Mouse (Mus musculus): ENCODE data around the gene Dhx30.
A peak's percentile ranks its signal among the peaks of the same experiment; 100 is the strongest.
"Not testable (repeated sequence)": the region's sequence is repeated elsewhere in the genome, so short reads cannot be mapped to it uniquely, and the experiment has no call there.

The Dhx30 gene

DNA sequence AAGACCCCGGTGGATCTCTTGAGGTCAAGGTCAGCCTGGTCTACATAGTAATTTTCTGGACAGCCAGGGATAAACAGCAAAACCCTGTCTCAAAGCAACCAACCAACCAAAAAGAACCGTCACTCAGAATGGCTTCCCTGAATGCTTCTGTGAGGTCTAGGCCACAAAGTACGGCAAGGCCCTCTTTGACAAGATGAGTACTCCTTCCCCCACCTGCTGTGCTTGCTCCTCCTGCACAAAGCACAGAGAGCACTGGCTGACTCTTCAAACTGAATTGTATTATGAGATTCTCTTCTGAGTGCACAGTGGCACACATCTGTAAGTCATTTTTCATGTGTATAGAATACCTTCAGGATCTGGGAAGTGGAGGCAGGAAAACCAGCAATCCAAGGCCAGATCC lies 19.8 kb downstream of the Dhx30 start:
- DNase-seq (ENCODE audit: low read depth, low spot score): no peak

- DNase-seq (ENCODE audit: low read depth, low spot score): no peak
These were observed 22.9 kb downstream of the Dhx30 start for GRCm38 (mm10) chr9:110094761-110095160.

DNA sequence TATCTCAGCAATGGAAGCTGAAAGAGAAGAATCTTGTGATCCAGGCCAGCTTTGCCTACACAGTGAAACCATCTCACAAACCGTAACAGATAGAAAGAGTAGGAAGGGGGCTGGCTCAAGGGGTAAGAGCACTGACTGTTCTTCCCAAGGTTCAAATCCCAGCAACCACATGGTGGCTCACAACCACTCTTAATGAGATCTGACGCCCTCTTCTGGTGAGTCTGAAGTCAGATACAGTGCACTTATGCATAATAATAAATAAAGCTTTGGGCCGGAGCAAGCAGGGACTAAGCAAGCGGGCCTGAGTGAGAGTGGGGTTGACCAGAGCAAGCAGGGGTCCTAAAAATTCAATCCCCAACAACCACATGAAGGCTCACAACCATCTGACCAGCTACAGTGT lies 24.3 kb downstream of the Dhx30 start:
- DNase-seq (ENCODE audit: low read depth, low spot score): no peak

DNA sequence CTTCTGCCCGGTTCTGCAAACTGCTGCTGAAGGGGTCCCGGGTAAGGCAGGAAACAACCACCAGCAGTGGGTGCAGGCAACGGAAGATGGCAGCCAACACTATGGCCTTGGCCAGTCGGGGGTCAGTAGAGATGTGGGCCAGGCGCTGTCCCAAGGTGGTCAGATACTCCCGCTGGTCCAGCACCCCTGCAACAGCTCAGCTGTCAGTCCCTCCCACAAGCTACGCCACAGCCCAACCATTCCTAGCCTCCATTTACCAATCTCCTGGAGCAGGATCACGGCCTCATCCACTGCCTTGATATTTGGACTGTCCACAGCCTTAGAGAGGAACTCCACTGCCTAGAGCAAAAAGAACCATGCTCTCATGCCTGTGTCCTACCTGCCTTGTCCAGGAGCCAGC lies 31.9 kb downstream of the Dhx30 start:
- no peak for DNase-seq (ENCODE audit: low read depth, low spot score)

DNA sequence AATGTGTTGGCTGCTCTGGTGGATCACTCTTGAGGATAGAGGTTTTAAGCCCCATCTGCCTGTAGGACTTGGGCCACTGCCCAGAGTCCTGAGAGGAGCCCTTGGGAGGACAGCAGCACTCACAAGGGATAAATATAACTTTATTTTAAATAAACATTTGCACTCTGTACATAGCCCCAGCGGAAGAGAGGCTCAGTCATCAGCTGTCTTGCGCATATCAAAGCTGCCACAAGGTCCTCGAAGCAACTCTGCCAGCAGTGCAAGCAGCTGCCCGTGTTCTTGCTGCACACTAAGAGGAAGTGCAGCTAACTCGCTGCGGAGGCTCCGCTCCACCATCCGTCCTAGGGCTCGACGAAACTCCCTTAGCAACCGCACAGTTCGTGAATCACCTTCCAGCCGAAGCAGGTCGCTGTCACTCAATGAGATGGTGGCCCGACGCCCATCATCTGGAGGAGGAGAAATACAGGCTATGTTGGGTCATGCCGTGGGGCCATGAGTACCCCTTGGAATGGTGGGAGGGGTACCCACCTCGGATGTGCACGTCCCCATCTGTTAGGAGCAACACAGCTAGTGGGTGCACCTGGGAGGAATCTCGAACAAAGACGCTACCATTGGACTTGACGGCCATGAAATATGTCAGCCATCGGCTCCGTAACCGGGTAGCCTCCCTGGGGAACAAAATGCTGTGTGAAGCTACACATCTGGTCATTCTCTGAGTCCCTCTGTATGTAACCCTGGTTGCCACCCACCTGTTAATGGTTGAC lies 33.2 kb downstream of the Dhx30 start:
- DNase-seq (ENCODE audit: low read depth, low spot score): no peak

GRCm38 (mm10) chr9:110081066-110081465 lies 36.6 kb downstream of the Dhx30 start:
- DNase-seq (ENCODE audit: low read depth, low spot score): no peak

DNA sequence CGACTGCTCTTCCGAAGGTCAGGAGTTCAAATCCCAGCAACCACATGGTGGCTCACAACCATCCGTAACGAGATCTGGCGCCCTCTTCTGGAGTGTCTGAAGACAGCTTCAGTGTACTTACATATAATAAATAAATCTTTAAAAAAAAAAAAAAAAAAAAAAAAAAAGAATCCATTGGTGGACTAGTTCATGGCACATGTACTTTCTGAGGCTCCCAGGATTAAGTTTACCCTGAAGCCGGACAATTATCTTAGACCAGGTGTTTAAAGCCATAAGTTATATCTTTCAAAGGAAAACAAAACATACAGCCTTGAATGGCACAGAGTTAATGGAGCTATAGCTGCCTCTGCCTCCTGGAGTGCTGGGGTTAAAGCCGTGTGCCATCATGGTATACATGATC lies 41.2 kb downstream of the Dhx30 start:
- DNase-seq (ENCODE audit: low read depth, low spot score): not testable (repeated sequence)

DNA sequence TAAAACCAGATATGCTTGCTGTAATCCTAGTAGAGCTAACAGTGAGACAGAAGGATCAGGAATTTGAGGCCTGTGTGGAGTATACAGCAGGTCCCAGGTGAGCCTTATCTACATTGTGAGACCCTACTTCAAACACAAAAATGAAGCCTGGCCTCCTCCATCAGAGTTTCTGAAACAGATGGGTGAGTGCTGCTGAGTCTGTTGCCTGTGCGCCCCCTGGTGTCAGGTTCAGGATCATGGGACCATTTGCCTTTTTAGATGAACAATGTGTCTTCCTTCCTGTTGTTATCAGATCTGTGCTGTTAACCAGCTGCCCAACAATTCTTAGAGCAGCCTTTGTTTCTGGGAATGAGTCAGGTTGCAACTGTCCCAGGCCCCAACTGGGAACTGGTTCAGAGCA lies 45.8 kb downstream of the Dhx30 start:
- DNase-seq (ENCODE audit: low read depth, low spot score): peak; percentile 58

DNA sequence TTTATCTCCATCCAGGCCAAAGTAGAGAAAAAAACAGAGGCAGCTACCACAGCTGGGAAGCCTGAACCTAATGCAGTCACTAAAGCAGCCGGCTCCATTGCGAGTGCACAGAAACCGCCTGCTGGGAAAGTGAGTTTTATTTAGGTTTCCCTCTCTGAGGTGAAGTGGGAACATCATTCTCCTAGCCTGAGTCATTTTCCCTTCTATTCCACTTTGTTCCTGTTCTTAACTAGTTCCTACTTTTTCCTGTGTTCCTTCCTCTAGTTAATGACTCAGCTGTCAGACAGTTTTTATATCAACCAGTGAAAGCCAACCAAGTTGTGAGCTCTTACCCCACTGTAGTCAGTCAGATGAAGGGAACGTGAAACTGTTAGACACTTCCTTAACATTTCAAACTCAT lies 46.6 kb downstream of the Dhx30 start:
- no peak for DNase-seq (ENCODE audit: low read depth, low spot score)

DNA sequence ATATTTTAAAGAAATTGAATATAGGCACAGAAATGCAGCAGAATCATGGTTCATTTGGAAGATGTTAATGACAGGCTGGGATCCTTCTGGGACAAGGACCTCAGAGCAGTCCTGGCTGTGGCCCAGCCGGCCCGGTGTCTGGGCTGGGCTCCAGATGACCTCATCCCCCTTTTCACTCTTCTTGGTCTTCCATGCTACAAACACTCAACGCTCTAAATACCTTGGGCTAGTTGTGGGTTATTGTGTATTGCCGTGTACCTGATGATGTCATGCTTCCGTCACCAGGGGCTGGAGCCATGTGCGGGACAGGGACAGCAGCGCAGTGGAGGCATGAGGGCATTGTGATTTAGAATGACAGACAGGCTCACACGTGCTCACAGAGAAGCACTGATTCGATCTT lies 47.3 kb downstream of the Dhx30 start:
- DNase-seq (ENCODE audit: low read depth, low spot score): no peak

DNA sequence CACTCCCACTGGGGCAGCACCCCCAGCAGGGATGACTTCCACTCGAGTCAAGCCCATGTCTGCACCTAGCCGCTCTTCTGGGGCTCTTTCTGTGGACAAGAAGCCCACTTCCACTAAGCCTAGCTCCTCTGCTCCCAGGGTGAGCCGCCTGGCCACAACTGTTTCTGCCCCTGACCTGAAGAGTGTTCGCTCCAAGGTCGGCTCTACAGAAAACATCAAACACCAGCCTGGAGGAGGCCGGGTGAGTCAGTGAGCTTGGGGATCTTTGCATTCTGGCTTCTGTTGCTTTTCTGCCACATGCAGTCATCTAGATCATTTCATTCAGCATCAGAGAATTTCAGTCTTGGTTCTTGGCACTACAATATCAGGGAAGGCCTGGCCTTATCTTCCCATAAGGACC lies 48.9 kb downstream of the Dhx30 start:
- DNase-seq (ENCODE audit: low read depth, low spot score): no peak

GRCm38 (mm10) chr9:110064641-110065040 lies 53.0 kb downstream of the Dhx30 start:
- DNase-seq (ENCODE audit: low read depth, low spot score): no peak

GRCm38 (mm10) chr9:110062861-110063260 lies 54.8 kb downstream of the Dhx30 start:
- DNase-seq (ENCODE audit: low read depth, low spot score): no peak

- DNase-seq (ENCODE audit: low read depth, low spot score): no peak
These were observed 55.2 kb downstream of the Dhx30 start for GRCm38 (mm10) chr9:110062405-110062804.

DNA sequence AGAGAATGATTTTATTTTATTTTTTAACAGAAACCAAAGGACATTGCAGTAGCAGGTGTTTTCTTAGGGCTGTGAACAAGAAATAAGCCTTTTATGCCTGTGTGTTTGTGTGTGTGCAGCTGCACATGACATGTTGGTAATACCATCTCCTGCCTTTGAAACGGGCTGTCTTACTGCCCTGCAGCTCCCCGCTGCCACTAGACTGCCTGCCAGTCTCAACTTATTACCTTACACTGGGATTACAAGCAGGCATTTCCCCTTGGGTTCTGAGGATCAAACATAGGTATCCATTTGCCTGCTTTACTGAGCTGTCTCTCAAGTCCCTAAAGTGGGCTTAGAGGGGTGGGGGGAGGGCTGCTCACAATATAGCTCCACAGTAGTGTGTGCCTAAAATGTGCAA lies 56.9 kb downstream of the Dhx30 start:
- no peak for DNase-seq (ENCODE audit: low read depth, low spot score)

- no peak for DNase-seq (ENCODE audit: low read depth, low spot score)
These were observed 60.4 kb downstream of the Dhx30 start for GRCm38 (mm10) chr9:110057200-110057599.

DNA sequence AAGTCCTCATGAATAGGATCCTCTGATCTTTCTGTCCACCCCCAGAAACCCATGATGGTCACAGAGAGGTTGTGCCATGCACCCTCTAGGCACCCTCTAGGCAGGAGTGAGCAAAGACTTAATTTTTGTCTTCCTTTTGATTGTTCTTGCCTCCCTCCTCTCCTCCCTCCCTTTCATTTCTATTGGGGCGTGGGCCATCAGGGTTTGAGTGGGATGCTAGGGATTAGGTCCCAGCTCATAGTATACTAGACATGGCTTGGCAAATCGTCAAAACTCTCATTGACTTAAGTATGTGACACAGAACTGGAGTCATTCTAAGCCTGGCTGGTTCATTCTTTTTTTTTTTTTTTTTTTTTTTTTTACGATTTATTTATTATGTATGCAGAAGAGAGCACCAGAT lies 62.8 kb downstream of the Dhx30 start:
- no peak for DNase-seq (ENCODE audit: low read depth, low spot score)

GRCm38 (mm10) chr9:110054080-110054421 lies 63.6 kb downstream of the Dhx30 start:
- DNase-seq (ENCODE audit: low read depth, low spot score): no peak

- peak; percentile 60 for DNase-seq (ENCODE audit: low read depth, low spot score)
These were observed 64.1 kb downstream of the Dhx30 start for GRCm38 (mm10) chr9:110053305-110054079.

GRCm38 (mm10) chr9:110052951-110053304 lies 64.7 kb downstream of the Dhx30 start:
- DNase-seq (ENCODE audit: low read depth, low spot score): no peak

GRCm38 (mm10) chr9:110051869-110052661 lies 65.6 kb downstream of the Dhx30 start:
- peak; percentile 28 for DNase-seq (ENCODE audit: low read depth, low spot score)

DNA sequence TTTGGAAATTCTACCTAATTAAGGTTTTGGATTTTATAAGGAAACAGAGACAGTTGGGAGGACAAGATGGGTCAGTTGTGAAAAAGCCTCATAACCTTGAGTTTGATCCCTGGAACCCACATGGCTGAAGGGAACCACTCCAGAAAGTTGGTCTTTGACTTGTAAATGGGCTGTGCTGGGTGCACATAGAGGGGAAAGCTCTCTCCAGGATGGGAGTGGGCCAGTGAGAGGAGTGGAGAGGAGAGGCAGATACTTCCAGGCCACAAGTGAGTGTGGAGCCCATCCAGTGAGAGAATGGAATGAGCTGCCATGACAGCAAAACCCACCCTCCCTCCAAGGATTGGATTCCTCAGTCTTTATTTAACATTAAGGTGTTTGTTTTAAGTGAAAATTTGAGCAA lies 66.4 kb downstream of the Dhx30 start:
- DNase-seq (ENCODE audit: low read depth, low spot score): no peak

DNA sequence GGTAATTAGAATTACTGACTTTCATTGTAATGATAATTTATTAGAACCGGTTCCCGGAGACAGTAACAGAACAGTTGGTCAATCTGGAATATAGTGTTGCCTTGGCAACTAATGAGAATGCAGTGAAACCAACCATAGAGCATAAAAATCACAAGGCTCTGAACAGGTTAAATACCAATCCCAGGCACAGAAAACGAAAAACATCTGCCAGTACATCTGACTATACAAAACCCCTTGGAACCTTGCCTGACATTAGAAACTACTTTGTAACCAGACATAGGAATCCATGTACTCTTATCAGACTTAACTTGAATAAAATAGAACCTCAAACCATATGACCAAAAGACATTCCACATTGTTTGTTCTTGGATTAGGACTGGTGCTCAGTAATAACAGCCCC lies 69.8 kb downstream of the Dhx30 start:
- no peak for DNase-seq (ENCODE audit: low read depth, low spot score)

Measured in brain, embryonic 18.5 days (tissue).